Mouse (Mus musculus): ENCODE results near the gene Syt13.

DNA sequence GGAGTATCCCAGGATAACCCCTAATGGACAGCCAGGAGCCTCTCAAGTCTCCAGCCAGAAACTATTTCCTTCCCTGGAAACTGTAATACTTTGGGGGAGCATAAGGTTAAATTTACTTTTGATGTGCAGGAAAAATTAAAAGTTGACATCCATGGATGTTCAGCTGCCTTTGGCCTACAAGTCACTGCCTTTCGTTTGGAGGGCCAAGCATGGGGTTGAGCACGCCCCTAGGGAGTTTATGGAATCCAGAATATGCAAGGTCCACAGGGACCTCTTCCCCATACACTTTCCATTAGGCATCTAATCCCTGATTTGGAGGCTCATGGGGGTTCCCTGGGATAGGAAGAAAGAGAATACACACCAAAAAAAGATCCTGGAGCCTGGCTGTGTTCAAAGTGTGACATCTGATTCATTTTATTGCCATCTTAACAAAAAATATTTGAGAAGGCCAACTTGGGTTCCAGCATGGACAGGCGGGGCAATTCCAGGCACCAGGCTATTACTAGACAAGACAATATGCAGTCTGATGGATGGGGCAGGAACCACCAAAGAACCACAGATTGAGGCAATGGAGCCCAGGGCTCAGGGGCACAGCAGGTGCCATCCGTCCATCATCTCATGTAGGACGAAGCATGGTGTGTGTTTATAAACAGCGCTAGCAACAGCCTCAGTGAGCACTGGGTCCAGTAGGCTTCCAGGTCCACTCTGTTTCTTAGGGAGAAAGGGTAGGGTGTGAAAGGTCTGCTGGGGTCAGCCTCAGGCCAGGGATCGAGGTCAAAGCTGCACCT lies 69.6 kb downstream of the Syt13 start:
- no peak for TF ChIP-seq CTCF (IDR thresholded peaks at IDR 0.05; ENCODE audit: low read depth)
- TF ChIP-seq EP300 (IDR thresholded peaks at IDR 0.05; ENCODE audit: low read depth), result no peak

All from heart, postnatal 0 days (tissue).